Mouse (Mus musculus) kidney, adult 9 months (tissue): ENCODE results near the gene Tec.

ENCODE experiments used
- DNase-seq: peaks from one replicate; pipeline ENCODE4 v3.0.0; 2022

Gene Tec

DNA sequence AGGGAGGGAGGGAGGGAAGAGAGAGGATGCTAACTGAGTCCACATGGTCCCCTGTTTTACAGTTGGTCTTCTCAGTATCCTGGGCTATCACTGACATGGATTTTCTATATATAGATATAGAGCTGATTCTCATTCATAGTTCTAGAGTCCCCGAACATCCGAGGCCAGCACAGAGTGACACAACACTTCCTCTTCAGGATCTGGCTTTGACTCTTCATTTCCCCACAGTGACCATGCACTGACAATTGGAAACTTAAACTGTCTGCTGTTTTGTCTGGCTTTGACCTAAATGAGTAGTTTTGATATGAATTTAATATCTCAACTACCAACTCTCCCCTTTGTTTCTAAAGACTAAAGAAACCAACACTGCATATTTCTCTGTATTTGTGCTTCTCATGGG, 144.9 kb downstream of the Tec start:
- DNase-seq: no peak

DNA sequence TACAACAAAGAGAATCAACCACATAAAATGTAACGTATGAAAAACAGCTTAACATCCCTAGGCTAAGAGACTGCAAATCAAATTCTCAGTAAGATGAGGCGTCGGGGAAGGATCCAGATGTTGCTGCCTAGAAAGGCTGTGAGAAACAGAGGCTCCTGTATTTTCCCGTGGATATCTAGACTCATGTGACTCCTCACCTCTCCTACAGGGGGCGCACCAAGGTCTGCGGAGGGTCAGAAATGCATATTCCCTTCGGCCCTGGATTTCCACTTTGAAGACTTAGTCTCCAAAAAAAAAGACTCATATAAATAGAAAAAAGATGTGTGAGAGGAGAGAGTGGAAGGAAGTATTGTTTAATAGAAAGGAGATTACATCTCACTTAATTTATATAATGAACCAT, 147.7 kb downstream of the Tec start:
- no peak for DNase-seq

DNA sequence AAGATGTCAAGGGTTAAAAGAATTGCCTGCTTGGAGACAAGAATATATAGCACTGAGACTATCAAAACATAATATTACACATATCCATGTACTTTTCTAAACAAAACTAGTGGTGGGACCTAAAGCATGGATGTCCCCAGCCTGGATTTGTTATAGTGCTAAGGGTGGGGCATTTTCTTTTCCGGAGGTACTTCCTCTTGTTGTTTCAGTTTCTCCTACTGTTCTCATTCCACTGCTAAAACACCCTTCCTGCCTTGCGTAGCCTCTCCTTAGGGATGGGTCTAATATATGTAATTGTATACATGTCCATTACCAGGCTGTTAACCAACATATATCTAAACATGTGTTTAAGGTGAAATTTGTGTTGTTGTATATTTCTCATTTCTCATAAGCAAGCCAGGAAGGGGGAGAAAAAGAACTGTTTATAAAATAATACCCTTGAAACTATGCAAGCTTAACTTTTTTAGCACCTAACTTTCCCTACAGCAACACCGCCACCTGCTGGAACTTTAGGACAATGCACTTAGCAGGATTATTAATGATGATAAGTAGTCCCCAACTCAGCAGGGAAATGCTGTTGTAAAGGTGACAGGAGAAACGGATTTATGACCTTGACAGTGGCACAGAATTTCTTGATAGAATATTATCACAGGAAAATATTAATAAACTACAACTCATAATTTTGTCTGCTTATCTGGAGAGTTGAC, 157.6 kb downstream of the Tec start:
- DNase-seq: peak; percentile 67

DNA sequence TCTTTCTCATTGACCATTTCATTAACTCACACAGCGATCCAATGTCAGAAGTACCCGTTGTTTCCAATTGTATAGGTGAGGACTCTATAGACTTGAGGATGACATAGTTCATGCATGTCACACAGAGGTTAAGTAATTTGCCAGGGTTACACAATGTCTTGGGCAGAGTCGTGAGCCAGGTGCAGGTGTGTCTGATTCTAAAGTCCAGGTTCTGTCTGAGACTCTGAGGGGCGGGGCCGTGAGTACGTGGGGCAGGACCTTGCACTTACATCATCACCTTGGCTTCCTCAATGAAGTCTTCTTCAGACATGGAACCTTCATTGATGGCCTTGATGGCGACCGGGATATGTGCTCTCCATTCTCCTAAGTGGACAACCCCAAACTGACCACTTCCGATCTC, 158.3 kb downstream of the Tec start:
- DNase-seq: no peak

DNA sequence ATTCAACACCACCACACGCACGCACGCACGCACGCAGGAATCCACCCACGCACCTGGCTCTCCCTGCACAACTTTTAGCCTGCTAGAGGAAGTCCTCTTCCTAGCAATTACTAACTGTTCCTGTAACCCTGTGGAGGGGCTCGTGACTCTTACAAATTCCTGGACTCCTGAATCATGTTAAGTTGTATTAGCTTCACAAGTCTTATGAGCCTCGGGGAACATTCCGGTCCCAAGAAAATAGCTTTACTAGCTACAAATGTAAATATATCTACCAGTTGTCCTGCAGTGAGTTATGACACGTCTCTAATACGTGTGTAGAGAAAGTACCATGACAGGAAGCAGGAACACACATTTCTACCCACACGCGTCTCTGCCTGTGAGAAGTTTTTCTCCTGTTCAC, 158.8 kb downstream of the Tec start:
- peak; percentile 3 for DNase-seq

DNA sequence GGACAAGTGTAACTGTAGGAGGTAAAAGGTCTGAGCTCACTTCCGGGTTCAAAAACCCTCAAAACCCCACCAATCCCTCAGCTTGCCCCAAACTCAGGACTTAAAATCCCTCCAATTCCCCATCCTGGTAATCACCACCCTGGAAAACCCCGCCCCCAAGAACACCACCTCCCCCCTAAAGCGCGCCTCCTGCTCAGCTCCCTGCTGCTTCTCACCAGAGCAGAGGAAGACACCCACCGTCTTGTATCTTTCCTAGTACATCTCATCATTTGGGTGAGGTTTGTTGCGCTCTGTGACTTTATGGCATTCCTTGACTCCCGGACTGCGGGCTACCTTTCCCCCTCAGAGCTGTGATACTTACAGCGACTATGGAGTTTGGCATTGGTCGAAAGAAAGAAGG, 161.6 kb downstream of the Tec start:
- no peak for DNase-seq

DNA sequence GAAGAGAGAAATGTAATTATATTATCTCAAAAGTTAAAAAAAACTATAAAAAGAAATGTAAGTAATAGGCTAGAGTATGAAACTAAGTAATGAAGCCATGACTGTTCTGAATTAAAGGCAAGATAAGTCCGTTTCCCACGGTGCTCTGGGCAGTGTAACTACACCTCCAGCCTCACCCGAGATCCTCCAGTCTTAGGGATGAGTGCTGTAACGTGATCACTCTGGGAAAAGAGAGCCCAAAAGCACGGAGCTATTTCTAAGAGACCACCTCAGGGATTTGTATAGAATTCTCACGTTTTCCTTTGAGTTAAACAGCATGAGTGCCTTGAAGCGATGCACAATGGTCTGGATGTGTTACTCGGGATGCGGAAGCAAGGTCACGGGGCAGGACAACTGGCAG, 162.2 kb downstream of the Tec start:
- DNase-seq: no peak
